Mouse (Mus musculus) adrenal gland, postnatal 25 days (tissue): ENCODE data around the gene Tspan12. TPM values are rescaled to one million over a fixed set of nuclear protein-coding genes. Genes with fewer than 3 reads are reported as not detected.

Experiments
- DNase-seq: peaks from one replicate; pipeline ENCODE4 v3.0.0; 2021; ENCODE audit warnings: mixed read lengths
- total RNA-seq: library from RNA; stranded (reverse); gene quantifications from 2 replicates; pipeline ENCODE4 v1.2.3, GENCODE M21; 2021

Gene Tspan12
- total RNA-seq, 1 experiment from 2014 or later: 159 TPM

GRCm38 (mm10) chr6:21769447-21769809 is 82.9 kb downstream of the Tspan12 start:
- DNase-seq: no peak

GRCm38 (mm10) chr6:21768745-21769446 is 83.4 kb downstream of the Tspan12 start:
- peak; percentile 20 for DNase-seq

GRCm38 (mm10) chr6:21767787-21768221 is 84.5 kb downstream of the Tspan12 start:
- DNase-seq: no peak

DNA sequence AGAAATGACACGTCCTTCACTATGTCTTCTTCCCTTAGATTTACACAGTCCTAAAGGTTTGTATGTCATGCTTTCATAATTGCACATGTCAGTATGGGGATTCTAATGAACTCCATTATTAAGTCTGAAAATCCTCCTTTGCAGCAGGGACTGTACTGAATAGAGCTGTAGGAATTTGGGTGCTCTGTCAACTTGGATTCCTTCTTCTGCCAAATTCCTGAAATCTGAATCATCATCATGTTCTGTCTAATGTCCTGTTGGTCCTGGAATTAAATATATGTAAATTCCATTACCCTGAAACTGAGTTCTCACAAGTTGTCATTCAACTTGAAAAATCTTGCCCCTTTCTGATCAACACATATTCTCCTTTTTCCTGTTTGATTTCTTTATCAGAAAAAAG is 104.8 kb downstream of the Tspan12 start:
- DNase-seq: no peak

GRCm38 (mm10) chr6:21744615-21745266 is 107.6 kb downstream of the Tspan12 start:
- DNase-seq: no peak

DNA sequence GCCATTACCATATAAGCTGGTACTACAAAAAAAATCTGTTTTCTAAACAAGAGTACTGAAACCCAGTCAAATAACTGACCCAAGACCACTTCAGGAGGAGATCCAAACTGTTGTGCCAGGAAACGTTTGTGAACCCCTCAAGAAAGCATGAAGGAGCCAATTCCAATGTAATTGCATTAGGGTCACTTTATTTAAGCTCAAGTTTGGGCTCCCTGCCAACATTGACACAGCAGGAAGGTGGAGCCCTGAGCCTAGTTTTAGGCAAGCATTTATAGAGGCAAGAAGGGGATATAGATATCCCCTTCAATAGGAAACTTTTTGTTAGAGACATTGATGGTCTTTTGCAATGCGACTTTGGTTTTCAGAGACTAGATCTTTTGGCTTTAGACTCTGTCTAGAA is 111.7 kb downstream of the Tspan12 start:
- DNase-seq: no peak

DNA sequence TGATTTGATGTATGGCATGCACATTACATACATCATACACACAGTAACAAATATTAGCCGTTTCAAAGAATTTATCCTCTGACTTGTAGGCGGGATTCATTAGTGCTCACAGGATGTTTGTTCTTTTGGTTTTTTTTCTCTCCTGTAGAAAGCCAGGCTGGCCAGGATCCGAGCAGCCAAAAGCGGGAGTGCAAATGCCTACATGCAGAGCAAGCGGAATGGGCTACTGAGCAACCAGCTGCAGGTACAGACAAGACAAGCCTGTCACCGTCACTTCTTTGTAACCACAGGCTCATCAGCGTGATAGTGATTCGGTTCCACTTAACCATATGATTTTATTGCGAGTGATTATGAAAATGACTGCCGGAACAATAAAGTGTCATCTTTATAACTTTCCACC is 130.1 kb downstream of the Tspan12 start:
- no peak for DNase-seq

Other genes starting within 250 kb of the Tspan12 start
- gene Ing3, start 97.1 kb upstream of the Tspan12 start, total RNA-seq: 20.7 and 25.2 TPM in 2 replicates
- 30.4 and 39.5 TPM in 2 replicates for gene Cped1, start 133.4 kb upstream of the Tspan12 start, total RNA-seq